Mouse (Mus musculus): ENCODE data around the gene Pramel6.
"Not testable (repeated sequence)": the region's sequence is repeated elsewhere in the genome, so short reads cannot be mapped to it uniquely, and the experiment has no call there.

The Pramel6 gene

DNA sequence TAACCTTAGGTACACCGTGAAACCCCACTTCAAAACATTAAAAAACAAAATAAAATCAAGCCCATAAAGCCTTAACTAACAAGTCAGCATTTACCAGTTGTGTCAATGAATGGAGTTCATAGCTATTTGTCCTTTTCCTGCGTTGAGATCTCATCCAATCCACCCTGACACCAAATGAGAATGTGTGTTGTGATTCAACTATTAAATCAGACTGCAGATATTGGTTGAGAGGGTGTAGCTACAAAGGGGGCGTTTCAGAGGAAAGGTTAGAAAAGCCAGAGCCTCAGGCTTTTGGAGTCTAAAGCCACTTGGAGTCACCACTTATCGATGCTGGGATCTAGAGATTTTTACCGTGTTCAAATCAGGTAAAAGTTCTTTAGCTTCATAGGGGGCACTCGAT, at the start of gene Pramel6:
TSS of gene Pramel6 (plus strand) at position 301 of the 400 bp plus-strand sequence.
- no peak for DNase-seq (ENCODE audit: low spot score)

DNA sequence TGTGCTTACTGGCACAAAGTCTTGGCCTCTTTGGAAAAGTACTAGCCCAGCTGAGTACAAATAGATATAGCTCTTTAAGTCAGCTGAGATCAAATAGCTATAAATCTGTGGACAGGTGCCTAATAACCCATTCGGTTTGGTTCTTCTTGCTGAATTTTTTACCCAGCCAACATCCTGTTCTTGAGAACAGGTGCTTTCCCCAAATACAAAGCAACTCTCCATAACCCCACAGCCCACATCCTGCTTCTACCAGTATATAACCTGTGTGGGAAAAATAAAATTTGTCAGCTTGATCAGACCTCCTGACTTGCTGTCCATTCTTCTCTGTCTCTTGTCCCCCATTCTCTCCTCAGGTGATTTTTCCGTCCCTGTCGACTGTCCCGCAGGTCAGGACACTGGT, 44.6 kb upstream of the Pramel6 start:
- DNase-seq (ENCODE audit: low spot score) = no peak

GRCm38 (mm10) chr2:87480207-87480606, 26.2 kb upstream of the Pramel6 start:
- no peak for DNase-seq (ENCODE audit: low spot score)

GRCm38 (mm10) chr2:87481158-87481557, 25.2 kb upstream of the Pramel6 start:
- no peak for DNase-seq (ENCODE audit: low spot score)

- no peak for DNase-seq (ENCODE audit: low spot score)
Measured at GRCm38 (mm10) chr2:87482276-87482675, 24.1 kb upstream of the Pramel6 start.

GRCm38 (mm10) chr2:87496993-87497392, 9.4 kb upstream of the Pramel6 start, which contains the start of gene Pramel7:
TSS of gene Pramel7 (minus strand) at chr2:87497093.
- DNase-seq (ENCODE audit: low spot score) = not testable (repeated sequence)

- no peak for DNase-seq (ENCODE audit: low spot score)
Measured at GRCm38 (mm10) chr2:87515046-87515445, 8.7 kb downstream of the Pramel6 start.

DNA sequence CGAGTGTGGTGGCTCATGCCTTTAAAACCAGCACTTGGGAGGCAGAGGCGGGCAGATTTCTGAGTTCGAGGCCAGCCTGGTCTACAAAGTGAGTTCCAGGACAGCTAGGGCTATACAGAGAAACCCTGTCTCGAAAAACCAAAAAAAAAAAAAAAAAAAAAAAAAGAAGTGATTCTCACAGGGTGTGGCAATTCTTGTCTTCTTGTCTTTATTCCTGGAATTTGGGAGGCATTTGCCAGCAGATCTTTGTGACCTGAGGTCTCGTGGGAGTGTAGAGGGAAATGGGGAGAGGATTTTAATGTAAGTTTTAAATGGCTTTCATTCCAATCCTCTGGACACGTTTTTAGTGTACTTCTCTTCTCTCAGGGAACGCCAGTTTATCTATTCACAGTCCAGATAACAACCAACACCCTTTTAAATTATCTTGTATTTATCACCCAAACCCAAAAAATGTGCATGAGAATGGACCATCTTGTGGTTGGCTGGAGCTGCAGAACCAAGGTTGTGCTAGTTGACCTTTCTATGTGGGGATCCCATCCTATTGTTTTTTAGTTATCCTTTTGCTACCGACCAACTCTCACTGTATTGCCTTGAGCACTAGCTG, 9.2 kb downstream of the Pramel6 start:
- DNase-seq (ENCODE audit: low spot score) = no peak

DNA sequence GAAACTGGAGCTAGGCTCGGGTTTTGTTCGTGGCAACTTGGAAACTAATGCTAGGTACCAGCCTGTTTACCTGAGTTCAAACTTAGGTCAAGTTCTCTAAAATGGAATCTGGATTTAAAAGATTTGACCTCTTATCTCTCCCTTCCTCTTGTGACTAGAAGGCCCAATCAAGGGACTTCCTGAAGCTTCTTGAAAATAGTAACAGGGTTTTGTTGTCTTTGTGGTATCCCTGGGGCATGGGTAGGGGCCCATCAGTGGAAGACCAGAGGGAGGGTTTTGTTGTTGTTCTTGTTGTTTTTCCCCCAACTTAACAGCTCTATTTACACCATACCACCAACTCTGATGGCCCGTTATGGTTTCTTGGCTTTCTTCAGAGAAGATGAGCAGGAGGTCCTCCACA, 10.2 kb downstream of the Pramel6 start:
- no peak for DNase-seq (ENCODE audit: low spot score)

DNA sequence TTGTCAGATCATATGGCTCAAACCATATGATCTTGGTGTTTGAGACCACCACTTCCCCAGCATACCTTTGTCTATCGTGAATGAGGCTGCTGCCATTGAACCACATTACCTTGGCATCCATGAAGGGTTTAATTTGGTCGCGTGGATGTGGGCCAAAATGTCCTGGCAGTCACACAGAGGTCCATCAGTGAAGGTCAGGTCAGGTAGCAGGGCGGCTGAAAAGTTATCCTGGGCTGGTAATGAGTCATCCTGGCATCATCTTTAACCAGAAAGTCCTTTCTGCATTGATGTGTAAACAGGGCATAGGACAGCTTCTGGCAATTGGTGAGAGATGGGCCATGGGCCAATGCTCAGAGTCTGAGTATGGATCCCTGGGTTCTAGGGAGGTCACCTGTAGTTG, 14.3 kb downstream of the Pramel6 start:
- DNase-seq (ENCODE audit: low spot score) = no peak

DNA sequence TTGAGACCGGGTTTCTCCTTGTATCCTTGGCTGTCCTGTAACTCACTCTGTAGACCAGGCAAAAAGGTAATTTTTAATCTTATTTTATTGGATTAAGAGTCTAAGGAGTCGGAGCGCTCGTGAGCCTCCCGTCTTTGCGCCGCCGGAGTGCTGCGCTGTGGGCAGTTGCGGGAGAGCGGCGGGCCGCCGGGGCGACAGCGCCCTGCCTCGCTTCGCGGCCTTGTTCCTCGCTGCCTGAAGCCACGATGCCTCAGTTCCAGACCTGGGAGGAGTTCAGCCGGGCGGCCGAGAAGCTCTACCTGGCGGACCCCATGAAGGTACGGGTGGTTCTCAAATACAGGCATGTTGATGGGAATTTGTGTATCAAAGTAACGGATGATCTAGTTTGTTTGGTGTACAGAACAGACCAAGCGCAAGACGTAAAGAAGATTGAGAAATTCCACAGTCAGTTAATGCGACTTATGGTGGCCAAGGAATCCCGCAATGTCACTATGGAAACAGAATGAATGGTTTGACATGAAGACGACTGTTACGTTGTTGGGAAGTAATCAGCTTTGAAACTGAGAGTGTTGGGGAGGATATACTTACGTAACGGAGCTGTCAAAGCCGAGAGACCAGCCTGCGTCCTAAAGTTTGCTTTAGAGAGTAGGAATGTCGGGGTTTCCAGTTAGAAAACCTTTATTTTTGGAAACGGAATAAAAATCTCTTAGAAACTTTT, 19.7 kb downstream of the Pramel6 start:
- not testable (repeated sequence) for DNase-seq (ENCODE audit: low spot score)

GRCm38 (mm10) chr2:87531496-87531895, 25.1 kb downstream of the Pramel6 start, which contains the start of gene Olfr153:
TSS of gene Olfr153 (plus strand) at chr2:87531796.
- DNase-seq (ENCODE audit: low spot score) = no peak

DNA sequence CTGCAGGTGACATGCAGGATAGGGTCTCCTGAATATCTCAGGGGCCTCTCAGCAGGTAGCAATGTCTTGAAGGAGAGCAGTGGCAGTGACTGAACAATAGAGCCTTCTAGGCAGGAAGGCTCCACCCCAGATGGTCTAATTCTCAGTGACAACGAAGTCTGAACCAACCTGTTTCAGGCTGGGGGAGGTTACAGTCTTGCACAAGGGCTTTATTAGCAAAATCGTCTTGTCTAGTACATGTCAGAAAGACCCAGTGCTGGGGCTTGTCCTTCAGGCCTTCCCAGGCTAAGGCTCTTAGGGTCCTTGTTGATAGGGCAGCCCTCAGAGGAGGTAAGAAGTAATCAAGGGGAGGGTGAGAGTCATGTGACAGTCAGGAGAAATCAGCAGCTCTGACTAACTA, 28.5 kb downstream of the Pramel6 start:
- DNase-seq (ENCODE audit: low spot score) = no peak

DNA sequence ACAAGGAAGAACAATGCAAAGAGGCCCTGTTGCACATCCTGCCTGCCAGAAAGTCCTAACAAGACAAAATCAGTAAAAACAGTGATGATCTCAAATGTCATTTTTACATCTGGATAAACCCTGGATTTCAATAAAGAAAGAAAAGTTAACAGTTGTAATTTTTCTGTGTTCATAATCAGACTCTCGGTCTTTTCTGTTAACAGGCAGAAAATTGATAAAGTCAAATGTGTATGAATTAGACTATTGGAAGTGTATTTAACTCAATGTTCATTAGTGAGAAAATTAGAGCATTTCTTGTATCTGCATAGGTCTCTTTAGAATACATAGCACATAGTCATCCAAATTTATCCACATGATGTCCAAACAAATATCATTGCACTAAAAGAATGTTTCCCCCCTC, 39.1 kb downstream of the Pramel6 start, which contains the start of gene Olfr1128:
TSS of gene Olfr1128 (minus strand) at position 101 of the 400 bp plus-strand sequence.
- no peak for DNase-seq (ENCODE audit: low spot score)
